Mouse (Mus musculus) splenic B cell, adult 2 months (primary cell): ENCODE results near the gene Flrt1.
"Not testable (repeated sequence)": the region's sequence is repeated elsewhere in the genome, so short reads cannot be mapped to it uniquely, and the experiment has no call there.

Source experiments
- DNase-seq: peaks from one replicate; pipeline ENCODE4 v3.0.0-alpha.2; 2011; ENCODE audit warnings: low read depth, low spot score
- H3K27me3 ChIP-seq: 2 replicates; pipeline ENCODE4 v1.6.1; 2012; ENCODE audit warnings: mild to moderate bottlenecking, low read length, moderate library complexity, mixed read lengths; ENCODE audit not compliant: control insufficient read depth, poor library complexity, insufficient read depth, severe bottlenecking
- H3K36me3 ChIP-seq: 2 replicates; pipeline ENCODE4 v1.6.1; 2012; ENCODE audit warnings: mild to moderate bottlenecking, low read length, moderate library complexity, mixed read lengths; ENCODE audit not compliant: control insufficient read depth, poor library complexity, insufficient read depth, severe bottlenecking

Flrt1 gene

DNA sequence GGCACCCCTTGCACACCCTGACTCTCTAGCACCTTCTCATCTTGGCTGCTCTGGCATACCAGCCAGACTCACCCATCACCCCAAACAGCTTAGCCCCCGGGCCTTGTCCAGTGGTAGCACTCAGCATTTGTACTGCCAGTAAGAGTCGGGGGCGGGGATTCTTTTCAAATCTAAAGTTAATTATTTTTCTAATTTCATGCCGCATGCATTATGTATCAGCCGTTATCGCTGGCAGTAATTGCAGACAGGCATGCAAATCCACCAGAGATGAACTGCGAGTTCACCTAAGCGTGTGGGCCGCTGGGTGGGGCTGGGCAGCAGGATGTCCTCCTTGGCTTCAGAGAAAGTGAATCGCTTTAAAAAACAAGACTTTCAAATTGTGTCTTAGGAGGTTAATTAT is 3.5 kb downstream of the Flrt1 start:
- peak; percentile 35 for DNase-seq
- Histone ChIP-seq H3K36me3 (no peaks in the 10 kb centered on the region; the same call in 1 of the 2 replicates), H3K27me3 (no peaks in the 10 kb centered on the region)

DNA sequence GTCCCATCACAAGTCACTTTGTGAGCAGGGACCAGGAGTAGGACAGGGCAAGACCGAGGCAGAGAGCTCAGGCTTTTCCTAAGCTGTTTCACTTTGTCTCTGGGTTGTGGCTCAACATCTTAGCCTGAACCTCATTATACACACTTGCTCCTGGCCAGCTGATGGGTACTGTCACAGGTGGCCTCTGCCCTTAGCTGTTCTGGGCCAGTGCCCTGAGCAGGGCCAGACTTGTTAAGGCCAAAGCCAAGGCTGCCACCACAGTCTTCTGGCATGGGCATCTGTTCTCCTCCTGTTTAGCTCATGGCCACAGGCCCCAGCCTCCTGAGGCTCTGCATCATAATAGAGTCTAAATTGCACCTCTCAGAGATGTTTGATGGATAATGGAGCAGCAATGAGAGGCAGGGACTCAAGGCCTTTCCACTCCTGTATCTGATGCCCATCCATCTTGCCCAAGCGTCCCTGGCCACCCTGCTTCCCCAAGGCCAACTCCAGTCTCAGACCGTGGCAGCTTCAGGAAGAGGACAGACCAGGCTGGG is 5.8 kb downstream of the Flrt1 start:
- H3K27me3 ChIP-seq = no peaks in the 10 kb centered on the region
- DNase-seq = no peak

GRCm38 (mm10) chr19:7092756-7093155 is 12.8 kb downstream of the Flrt1 start:
- DNase-seq = no peak
- Histone ChIP-seq H3K27me3 (no peaks in the 10 kb centered on the region), H3K36me3 (no peaks in the 10 kb centered on the region)

More for the DNA sequence above, 5.8 kb downstream of the Flrt1 start:
- H3K36me3 ChIP-seq = no peaks in the 10 kb centered on the region; the same call in 1 of the 2 replicates

GRCm38 (mm10) chr19:7091448-7092050 is 14.0 kb downstream of the Flrt1 start:
- Histone ChIP-seq H3K36me3 (no peaks in the 10 kb centered on the region), H3K27me3 (no peaks in the 10 kb centered on the region)
- no peak for DNase-seq

GRCm38 (mm10) chr19:7090369-7091064 is 15.0 kb downstream of the Flrt1 start:
- H3K36me3 ChIP-seq = no peaks in the 10 kb centered on the region
- no peak for DNase-seq
- no peaks in the 10 kb centered on the region for H3K27me3 ChIP-seq

GRCm38 (mm10) chr19:7089842-7090251 is 15.7 kb downstream of the Flrt1 start:
- DNase-seq = no peak
- Histone ChIP-seq H3K27me3 (no peaks in the 10 kb centered on the region), H3K36me3 (no peaks in the 10 kb centered on the region)

- Histone ChIP-seq H3K36me3 (no peaks in the 10 kb centered on the region), H3K27me3 (no peaks in the 10 kb centered on the region)
- DNase-seq = no peak
These were observed 16.5 kb downstream of the Flrt1 start for GRCm38 (mm10) chr19:7089050-7089449.

DNA sequence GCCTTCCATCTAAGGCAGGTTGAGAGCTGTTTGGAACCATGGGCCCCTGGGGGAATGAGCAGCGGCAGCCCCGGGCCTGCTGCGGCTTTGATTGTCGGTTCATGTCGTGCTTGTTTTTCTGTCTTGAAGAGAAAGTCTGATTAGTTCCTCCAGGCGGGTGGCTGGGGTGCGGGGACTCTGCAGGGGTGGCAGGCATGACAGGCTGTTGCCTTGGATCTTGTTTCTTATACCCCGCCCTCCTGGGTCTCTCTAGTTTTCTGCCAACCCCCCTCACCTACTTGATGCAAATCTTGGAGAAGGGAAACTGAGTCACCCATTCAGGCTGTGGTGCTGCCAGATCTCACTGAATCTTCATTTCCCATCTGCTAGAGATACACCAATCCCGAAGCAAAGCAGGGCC is 17.0 kb downstream of the Flrt1 start:
- H3K27me3 ChIP-seq = no peaks in the 10 kb centered on the region
- peak; percentile 29 for DNase-seq
- no peaks in the 10 kb centered on the region for H3K36me3 ChIP-seq

DNA sequence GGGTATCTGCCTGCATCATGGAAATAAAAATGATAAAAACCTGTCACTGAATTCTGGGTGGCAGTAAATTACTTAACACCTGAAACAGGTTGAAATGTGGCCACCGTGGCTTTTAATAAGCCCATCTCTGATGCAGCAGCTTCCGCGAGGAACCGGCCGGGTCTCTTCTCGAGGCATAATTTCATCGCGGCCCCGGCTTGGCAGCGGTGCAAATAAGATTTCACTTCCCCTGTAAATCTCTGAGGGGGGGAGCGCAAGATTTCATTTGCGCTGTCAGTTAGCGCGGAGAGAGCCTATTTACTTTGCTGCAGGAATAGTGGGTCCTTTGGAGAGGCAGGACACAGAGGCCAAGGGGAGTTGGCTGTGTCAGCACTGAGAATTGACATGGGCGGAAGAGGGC is 20.8 kb downstream of the Flrt1 start:
- H3K27me3 ChIP-seq = no peaks in the 10 kb centered on the region
- DNase-seq = peak; percentile 12
- no peaks in the 10 kb centered on the region for H3K36me3 ChIP-seq

GRCm38 (mm10) chr19:7083035-7083794 is 22.3 kb downstream of the Flrt1 start:
- Histone ChIP-seq H3K36me3 (no peaks in the 10 kb centered on the region), H3K27me3 (no peaks in the 10 kb centered on the region)
- DNase-seq = peak; percentile 45

DNA sequence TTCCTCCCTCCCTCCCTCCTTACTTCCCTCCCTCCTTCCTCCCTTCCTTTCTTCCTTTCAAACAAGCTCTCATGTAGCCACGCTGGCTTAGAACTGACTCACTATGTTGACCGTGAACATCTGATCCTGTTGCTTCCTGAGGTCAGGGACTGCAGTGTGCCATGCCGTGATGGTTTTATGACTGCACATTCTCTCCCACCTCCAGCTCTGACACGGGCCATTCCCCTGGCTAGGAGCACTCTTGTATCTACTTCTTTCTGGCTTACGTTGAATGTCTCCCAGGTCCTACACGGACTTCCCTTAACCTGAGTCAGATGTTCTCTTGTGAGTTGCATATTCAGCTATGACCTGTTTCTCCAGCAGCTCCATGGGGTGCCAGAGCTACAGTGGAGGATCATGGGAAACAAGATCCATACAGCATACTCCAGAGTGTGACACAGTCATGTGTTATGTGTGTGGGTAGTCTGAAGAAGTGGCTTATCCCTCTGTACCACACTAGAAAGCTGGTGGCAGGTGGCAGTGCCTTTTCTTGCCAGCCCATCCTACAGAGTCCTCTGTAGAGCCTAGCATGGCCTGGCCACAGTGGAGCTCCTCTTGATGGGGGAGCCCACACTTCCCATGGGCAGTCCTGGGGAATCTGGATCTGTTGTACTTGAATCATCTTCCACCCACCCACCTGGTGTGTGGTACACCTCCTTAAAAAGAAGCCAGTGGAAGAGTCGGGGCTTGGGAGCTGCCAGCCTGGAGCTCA is 23.8 kb downstream of the Flrt1 start:
- Histone ChIP-seq H3K36me3 (no peaks in the 10 kb centered on the region), H3K27me3 (no peaks in the 10 kb centered on the region)
- DNase-seq = no peak

- no peaks in the 10 kb centered on the region for H3K27me3 ChIP-seq
- DNase-seq = no peak
- no peaks in the 10 kb centered on the region for H3K36me3 ChIP-seq
These were observed 27.3 kb downstream of the Flrt1 start for GRCm38 (mm10) chr19:7078271-7078670.

- DNase-seq = no peak
- no peaks in the 10 kb centered on the region for H3K27me3 ChIP-seq
- no peaks in the 10 kb centered on the region for H3K36me3 ChIP-seq
These were observed 27.9 kb downstream of the Flrt1 start for GRCm38 (mm10) chr19:7077666-7078065.

- H3K27me3 ChIP-seq, H3K36me3 ChIP-seq, DNase-seq: not testable (repeated sequence)
These were observed 30.2 kb downstream of the Flrt1 start for GRCm38 (mm10) chr19:7075336-7075735.
